Mouse (Mus musculus) frontal cortex, adult 2 months (tissue): ENCODE results near the gene Sfrp4. TPM values are rescaled to one million over a fixed set of nuclear protein-coding genes. Genes with fewer than 3 reads are reported as not detected.
"Not testable (repeated sequence)": the region's sequence is repeated elsewhere in the genome, so short reads cannot be mapped to it uniquely, and the experiment has no call there.

Experiments
- DNase-seq, 2 experiments: peaks; one replicate each; pipeline ENCODE4 v3.0.0; 2022; ENCODE audit warnings: low spot score in 1 of 2; ENCODE audit errors: extremely low spot score in 1 of 2
- polyA plus RNA-seq: library from polyadenylated mRNA; depleted of rRNA; stranded (reverse); fragments of >200 nt; gene quantifications from 2 replicates; pipeline ENCODE4 v1.2.3, GENCODE M21; 2012; rRNA removed

The Sfrp4 gene
- 3.7 and 3.9 TPM in 2 replicates for polyA plus RNA-seq

DNA sequence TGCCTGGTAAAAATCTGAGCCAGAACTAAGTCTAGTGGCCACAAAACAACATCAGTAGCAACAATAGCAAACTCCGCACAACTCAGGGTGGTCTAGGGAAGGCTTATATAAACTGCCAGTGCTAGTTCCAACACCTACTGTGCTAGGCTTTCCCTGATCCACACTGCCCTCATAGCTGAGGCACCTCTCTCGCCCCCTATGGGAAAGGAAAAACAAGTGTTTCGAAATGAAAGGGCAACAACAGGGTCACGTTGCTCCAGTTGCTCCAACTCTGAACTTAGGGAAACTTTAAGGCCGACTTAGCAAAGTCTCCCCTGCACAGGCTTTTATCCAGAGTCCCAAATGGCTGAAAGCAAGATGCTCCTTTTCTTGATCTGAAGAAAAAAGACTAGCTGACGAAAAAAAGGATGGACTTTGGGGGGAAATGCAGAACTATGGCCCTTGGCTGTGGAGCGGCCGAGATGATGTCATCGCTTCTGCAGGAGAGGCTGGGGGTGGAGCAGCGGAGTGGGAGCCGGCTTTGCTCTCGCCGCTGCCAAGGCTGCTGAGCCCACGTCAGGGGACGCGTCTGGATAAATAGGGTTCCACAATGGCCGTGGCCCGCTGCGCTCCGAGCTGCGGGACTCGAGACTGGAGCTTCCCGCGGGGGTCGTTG, at the start of gene Sfrp4:
Sfrp4 (plus strand) TSS at position 532 of the 655 bp plus-strand sequence.
- DNase-seq: peak in 1 of 2 experiments; percentile 64

DNA sequence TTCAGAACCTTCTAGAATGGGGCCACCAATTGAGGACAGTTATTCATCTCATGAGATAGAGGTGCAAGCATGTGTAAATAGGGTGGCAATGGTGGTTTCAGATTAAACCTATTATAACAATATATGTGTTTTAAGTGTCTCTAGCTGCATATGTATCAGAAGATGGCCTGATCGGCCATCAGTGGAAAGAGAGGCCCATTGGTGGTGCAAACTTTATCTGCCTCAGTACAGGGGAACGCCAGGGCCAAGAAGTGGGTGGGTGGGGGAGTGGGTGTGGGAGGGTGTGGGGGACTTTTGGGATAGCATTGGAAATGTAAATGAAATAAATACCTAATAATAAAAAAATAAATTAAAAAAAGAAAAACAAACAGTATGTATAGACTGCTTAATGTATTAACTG, 48.2 kb upstream of the Sfrp4 start:
- not testable (repeated sequence) for DNase-seq

DNA sequence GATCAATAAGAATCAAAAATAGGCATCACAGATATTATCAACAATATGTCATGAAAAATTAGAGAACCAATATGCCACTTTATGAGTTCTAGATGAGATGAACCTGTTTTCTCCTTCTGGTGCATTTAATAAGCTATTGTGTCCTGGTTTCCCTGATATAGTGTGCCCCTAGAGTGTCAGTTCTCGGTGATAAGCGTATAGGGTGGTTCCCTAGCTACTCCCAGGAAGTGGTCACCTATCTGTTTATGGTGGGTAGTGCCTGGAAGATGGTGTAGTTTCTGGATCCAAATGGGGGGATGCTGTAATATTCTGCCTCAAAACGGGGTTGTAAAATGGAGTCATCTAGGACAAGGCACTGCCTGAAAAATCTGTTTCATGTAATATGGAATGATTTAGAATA, 47.0 kb upstream of the Sfrp4 start:
- DNase-seq: no peak

DNA sequence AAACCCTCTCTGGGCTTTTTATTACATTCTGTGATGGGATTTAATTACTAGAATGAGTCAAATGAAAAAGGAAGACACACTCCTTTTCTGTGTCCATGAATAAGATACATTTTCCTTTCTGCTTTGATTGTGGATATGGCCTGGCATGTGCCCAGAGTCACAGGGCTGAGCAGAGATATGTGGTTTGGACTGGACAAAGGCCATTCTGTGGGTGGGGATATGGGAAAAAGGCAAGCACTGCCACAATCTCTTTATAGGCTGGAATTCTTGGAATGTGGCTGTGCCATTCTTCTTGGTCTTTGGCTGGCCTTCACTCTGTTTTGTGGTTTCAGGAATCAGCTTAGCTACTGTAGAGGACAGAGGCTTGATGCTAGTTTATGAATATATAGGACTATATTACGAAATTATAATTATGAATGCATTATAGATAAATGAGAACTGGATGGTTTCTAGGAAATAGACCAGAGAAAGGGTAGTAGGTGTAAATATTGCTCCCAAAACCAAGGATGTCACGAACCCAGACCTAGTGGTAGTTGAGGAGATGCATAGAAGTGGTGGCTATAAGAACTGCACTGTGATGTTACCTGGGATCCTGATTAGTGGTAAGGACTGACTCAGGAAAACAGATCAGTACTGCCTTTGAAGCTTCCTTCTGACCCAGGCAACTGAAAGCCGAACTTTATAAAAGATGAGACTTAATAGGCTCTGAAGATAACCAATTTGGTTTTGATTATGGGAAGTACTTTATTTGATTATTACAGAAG, 31.7 kb upstream of the Sfrp4 start:
- DNase-seq: no peak

DNA sequence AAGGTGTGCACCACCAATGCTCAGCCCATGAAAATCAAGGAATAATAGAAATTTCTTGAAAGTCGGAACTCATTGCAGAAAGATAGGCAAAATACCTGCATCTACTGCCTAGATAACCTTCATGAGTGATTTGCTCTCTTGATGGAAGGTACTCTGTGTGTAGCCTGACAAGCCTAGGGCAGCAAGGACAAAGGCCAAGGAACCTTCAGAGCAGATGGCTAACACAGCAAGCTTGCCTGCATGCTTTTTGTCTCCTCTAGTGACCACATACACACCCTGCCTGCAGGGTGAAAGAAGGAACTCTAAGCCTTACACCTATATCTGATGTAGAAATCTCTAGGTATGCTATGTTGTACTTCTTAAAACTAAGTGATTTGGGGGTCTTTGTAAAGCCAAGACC, 27.8 kb upstream of the Sfrp4 start:
- DNase-seq: no peak

DNA sequence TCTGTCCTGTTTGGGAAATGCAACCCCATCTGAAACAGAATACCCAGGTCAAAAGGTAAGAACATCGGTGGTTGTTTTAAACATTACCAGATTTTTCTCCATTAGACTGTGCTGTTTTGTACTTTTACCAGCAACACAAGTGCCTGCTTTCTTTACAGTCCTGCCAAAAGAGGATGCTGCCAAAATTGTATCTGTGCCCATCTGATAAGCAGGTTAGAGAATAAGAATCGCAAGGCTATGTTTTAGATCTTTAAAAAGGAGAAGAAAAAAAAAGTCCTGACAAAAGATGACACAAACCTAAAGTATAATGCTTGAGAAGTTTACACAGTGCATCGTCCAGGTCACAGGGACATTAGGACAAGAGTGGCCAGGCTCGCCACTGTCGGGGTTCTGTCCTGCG, 23.7 kb upstream of the Sfrp4 start:
- no peak for DNase-seq

DNA sequence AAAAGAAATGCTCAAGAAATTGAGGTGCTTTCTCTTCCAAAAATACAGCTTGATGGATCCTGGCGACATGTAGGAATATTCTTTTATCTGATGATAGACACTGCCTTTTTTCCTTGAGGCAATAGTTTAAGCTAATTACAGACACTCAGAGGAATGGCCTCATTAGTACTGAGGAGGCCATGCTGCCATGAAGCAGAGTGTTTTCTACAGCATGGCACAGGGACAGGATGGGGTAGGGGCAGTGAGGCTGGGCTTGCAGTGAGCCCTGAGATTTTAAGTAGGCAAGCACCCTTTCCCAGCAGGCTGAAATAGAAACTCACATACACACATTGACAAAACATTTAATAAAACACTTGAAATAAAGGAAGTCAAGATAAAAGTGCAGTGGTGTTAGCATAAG, 20.4 kb upstream of the Sfrp4 start:
- DNase-seq: no peak

DNA sequence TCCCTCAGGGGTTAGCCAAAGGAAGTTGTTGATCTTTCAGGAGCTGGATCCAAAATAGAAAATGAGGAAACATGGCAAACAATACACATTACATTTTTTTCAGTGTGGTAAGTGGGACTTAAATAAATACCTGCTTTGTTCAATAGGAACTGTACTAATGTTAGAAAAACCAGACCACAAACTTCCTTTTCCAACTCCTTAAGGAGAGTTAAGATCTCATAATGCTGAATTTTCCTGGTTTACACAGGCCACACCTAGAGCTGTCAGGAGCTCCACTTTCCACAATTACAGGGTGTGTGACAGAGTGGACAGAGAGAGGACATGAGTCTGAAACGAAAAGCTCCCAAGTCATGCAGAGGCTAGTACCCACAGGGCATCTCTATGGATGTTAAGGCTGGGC, 19.2 kb upstream of the Sfrp4 start:
- DNase-seq: no peak

DNA sequence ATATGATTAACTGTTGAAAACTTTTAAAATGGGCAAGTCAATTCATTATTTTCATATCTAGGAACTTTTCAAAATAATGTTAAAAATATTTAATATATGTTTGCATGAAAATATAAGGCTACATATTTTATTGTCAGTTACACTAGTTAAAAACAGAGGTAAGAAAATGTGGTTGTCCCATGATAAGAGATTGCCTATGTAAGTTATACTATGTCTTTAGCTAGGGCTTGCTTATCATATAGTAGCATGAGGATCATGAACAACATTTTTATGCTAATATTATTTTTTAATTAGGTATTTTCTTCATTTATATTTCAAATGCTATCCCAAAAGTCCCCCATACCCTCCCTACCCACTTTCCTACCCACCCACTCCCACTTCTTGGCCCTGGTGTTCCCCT, 18.0 kb upstream of the Sfrp4 start:
- no peak for DNase-seq

DNA sequence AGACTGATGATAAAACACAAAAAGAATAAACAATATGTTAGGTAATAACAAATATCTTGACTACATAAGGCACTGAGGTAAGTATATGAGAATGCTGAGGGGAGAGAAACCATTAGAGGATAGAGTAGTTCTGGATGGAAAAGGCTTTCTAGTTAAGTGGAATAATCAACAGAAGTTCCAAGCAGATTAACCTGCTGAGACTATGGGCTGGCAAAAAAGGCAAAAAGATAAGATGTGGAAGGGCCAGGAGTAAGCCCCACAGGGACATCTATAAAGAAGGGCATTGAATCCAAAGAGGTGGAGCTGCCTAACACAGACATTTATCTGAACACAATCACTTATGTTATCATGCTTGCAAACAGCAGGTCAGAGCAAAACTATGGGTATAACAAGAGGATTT, 14.8 kb upstream of the Sfrp4 start:
- no peak for DNase-seq

DNA sequence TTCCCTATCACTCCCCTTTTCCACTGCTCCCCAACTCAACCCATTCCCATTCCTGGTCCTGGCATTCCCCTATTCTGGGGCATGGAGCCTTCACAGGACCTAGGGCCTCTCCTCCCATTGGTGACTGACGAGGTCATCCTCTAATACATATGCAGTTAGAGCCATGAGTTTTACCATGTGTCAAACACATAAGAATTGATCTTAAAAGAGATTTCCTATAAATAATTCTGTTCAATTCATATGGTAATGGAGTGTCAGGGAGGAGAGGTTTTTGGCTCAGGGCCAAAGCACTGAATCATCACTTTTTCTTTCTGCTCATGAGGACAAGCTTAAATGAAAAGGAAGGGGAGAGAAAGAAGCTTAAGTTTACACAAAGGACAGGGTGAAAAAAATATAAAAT, 10.6 kb upstream of the Sfrp4 start:
- peak in 1 of 2 experiments; percentile 41 for DNase-seq

DNA sequence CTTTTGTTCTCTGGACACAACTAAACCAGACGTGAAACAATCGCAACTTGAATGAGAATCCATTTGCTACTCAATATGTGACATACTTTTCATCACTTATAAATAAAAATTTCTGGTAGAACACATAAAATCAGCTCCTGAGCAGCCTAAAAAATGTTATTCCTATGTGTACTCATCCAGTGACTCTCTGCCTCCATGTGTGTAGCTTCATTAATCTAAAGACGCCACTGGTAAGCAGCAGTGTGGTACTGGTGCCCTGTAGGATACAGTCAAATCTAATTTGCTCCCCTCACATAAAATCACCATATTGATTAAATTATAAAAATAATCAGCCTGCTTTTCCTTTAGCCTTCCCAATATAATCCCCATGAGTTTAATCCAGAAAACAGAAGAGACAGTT, 9.9 kb upstream of the Sfrp4 start:
- no peak for DNase-seq

DNA sequence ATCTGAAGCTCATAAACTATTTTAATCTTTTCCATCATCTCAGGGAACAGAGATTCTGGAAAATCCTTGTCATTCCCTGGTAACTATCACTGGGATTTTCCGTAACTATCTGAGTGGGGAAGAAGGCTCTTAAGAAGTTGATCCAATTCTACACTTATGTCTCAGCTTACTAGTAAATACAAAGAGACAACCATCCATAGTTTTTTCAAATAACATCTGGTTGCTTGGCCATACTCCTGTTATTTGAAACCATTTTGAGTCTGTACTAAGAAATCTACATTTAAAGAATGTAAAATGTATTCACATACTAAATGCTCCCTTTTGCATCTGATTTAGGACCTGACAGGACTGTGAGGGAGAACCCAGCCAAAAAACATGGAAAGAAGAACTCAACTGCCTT, 9.5 kb upstream of the Sfrp4 start:
- no peak for DNase-seq

DNA sequence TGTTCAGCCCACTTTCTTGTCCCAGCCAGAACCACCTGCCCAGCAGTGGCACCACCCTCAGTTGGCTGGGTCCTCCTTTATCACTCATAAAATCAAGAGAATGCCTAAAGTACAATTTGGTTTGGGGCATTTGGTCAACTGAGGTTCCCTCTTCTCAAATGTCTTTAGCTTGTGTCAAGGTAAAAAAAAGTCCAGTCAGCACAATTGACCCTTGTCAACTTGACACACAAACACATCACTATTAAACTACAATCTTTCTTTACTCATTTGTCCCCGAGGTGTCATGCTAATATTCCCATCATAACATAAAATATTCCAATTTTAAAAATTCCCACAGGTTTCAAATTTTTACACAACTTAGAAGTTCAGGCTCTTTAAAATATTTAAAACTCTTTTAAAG, 8.6 kb upstream of the Sfrp4 start:
- no peak for DNase-seq

DNA sequence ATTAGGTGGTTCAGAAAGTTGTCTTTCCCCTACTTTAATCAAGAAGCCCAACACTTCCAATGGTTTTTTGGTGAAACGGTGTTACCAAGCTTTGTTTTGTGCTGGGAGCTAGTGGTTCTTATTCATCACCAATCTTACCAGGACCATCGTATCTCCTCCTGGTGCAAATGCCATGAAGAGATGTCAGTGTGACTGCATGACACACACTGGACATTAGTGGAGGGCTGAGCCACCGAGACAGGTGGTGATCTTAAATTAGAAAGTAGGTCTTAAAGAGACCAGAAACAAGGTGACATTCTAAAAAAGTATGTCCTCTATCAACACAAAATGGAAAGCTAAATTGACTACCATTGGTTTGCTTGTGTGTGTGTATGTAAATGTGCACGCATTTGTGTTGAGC, 4.8 kb upstream of the Sfrp4 start:
- DNase-seq: no peak

DNA sequence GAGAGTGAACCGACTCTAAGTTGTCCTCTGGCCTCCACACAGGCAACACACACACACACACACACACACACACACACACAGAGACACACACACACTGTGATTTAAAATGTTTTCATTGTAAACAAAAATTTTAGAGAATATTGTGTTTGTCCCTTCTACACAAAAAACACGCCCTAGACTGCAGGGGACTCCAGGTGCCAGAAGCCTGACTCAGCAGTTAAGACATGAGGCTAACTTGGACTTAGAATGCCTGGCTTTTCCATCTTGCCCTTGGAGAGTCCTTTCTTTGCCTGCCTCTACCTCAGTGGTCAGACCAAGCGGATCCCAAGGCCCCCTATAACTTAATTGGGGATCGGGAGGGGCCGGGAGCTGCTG, 4.1 kb upstream of the Sfrp4 start:
- DNase-seq: peak in 1 of 2 experiments; percentile 32

DNA sequence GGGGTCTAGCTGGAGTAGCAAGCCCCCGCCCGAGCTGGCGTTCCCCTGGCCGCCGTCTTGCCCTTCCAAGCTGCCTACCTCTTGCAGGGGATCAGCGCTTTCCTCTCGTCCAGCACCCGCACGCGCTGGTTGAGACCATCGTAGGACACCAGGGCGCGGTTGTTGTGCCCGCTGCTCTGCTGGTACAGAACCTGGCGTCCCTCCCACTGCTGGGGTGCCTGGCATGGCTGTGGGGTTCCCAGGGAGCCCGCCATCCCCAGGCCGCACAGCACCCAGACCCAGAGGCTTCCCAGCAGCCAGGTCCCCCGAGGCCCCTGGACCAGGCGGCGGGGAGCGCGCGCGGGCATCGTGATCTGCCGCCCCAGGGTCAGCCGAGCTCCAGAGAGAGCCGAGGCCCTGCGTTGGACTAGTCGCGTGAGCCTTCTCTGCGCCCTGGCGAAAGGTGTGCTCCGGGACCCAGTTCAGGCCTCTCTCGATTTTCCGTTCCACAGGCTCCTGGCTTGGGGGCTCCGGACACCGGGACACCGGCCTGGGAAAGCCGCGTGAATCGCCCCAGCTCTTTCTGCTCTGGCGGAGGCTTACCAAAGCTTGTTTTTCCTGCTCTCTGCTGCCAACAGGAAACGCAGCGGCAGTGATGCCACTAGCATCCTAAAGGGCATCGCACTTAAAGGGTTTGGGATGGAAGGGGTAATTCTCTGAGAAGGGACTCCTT, 3.5 kb upstream of the Sfrp4 start, which contains the start of gene Epdr1:
Epdr1 (minus strand) TSS at position 712 of the 712 bp plus-strand sequence.
- DNase-seq: peak; percentile 55 to 85

DNA sequence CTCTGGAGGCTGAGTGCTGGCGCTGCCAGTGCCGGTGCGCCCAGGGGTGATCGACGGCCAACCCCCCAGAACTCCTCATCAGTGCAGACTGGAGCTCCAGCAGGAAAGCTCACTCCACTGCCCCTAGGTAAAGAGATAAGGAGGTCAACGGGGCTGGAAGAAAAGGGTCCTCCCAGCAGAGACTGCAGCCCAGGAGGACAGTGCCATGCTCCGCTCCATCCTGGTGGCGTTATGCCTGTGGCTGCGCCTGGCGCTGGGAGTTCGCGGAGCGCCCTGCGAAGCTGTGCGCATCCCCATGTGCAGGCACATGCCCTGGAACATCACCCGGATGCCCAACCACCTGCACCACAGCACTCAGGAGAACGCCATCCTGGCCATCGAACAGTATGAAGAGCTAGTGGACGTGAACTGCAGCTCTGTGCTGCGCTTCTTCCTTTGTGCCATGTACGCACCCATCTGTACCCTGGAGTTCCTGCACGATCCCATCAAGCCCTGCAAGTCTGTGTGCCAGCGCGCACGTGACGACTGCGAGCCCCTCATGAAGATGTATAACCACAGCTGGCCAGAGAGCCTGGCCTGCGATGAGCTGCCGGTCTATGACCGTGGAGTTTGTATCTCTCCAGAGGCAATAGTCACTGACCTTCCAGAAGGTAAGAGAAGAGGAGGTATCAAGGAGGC, 463 bp downstream of the Sfrp4 start:
- DNase-seq: no peak

DNA sequence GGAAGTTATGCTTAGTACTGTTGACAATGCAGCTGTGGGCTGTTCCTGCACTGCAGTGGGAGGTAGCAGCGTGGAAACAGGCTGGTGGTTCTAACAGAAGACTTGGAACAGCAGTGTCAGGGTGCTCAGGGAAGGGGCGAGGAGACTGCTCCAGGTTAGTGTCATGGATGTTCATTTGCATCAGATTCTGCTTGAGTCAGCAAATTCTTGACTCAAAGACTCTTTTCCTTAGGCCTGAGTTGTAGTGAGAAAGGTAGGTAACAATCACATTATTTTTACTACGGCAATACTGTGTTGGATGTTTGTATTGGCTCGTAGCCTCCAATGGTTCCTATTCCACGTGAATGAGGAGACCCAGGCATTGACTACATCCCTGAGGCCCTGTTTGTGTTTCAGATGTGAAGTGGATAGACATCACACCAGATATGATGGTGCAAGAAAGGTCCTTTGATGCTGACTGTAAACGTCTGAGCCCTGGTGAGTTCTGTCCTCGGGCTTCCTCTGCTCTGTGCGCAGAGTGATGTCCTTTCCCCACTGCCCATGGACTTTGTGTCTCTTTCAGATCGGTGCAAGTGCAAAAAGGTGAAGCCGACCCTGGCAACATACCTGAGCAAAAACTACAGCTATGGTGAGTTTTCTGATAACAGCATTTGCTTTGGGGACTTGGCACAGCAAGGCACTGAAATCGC, 1.9 kb downstream of the Sfrp4 start:
- no peak for DNase-seq

DNA sequence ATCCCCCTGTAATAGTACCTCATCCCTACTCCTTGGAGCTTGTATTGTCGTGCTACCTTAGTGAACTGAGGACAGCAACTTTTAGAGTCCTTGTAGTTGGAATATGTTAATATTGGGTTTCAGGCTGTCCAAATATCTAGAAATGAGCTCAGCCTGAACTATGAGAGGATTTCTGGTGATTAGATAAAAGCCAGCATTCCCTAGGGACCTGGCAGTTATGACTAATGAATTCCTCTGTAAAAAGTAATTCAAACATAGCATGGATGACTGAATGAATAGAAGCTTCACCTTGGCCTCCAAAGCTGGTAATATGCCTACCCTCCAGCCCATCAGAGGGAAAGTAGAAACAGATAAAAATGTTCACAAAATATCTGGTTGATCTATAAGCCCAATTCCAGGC, 3.6 kb downstream of the Sfrp4 start:
- no peak for DNase-seq
